Mouse (Mus musculus): ENCODE data around the gene Myo1c.

Myo1c gene

GRCm38 (mm10) chr11:75649155-75649561, 1.1 kb upstream of the Myo1c start:
- DNase-seq (ENCODE audit: low spot score in 2 of 2): no peak

DNA sequence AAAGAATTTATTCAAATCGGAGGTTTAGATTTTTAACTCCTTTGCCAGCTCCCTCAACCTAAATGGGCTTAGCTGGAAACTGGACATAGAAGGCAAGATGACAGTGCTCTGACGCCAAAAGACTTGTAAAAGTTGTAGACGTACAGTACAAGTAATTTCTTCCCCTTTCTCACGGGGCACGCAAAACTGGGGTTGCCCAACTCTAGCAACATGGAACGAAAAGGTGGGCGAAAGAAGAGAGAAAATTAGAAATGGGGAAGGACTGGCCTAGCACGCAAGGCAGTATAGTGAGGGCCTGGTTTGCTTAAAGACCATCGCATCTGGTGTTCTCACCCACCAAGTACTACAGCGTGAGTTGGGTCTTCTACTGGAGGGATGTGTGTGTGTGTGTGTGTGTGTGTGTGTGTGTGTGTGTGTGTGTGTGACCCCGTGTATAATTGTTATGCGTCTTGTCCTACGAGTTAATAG, 688 bp downstream of the Myo1c start:
- no peak for DNase-seq (ENCODE audit: low spot score in 2 of 2)

DNA sequence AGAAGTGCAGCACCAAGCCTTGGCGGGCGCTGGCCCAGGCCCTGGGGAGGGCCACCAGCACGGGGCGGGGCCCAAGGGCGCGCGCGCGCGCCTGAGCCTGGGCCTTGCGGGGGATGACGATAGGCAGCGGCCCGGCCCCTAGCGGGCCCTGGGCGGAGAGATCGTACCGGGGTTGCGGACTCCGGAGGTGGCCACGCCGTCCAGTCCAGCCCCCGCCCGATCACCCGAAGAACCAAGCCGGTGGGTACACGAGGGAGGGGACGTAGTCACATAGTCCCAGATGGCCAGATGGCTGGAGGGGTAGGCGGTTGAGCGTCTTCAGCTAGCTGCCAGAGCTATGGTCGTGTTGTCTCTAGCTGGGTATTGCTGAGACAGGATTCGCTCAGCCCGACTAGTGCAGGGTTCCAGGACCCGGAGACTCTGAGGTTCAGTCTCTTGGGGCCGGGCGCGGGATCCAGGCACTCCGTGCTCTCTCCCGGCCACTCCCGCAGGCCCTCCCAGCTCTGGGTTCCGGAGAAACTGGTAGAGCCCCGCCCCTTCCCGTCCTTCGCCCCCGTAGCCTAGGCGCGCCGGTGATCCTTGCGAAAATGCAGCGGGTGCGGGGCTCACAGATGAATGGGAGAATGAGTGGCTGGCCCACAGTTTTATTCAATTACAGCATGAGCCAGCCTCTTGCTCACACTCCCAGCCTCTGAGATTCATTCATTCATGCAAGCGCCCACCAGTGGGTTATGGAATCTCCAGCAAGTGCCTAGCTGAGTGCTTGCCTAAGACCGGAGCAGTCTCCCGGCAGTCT, 1.3 kb downstream of the Myo1c start:
- DNase-seq (ENCODE audit: low spot score in 2 of 2): peak; percentile 78 to 82

- no peak for DNase-seq (ENCODE audit: low spot score in 2 of 2)
Measured at GRCm38 (mm10) chr11:75652222-75652941, 2.1 kb downstream of the Myo1c start.

- DNase-seq (ENCODE audit: low spot score in 2 of 2): no peak
Measured at GRCm38 (mm10) chr11:75652942-75653684, 2.8 kb downstream of the Myo1c start.

DNA sequence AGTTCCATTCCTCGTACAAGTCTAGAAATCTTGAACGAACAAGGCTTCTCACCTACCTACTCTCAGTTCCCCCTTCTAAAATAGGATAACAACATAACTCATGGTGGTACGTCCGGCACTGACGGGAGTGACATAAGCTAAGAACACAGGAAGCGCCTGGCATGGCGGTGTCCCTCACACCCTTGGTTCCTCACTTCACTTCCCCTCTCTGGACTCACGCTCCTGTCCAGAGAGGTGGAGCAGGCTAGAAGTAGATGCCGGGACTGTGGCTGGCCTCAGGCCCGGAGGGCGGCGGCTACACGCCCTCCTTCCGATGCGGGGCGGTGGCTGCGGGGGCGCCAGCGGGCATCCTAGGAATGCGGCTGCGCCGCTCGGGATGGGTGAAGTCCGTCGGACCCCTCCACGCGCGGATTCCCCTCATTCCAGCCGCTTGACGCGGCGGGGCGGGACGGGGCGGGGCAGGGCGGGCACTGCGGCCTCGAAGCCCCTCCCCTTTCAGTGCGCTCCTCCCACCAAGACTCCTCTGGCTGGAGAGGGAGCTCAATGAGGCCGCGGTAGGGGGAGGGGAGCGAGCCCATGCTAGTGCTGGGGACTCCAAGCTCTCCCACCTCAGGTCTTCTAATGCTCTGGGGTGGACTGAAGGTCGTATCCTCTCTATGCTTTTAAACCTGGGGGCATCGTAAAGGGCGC, 3.6 kb downstream of the Myo1c start:
- DNase-seq (ENCODE audit: low spot score in 2 of 2): peak; percentile 82 to 87

GRCm38 (mm10) chr11:75654471-75655390, 4.4 kb downstream of the Myo1c start:
- no peak for DNase-seq (ENCODE audit: low spot score in 2 of 2)

GRCm38 (mm10) chr11:75655621-75656545, 5.6 kb downstream of the Myo1c start:
- peak; percentile 71 to 75 for DNase-seq (ENCODE audit: low spot score in 2 of 2)

GRCm38 (mm10) chr11:75656621-75657590, 6.6 kb downstream of the Myo1c start:
- no peak for DNase-seq (ENCODE audit: low spot score in 2 of 2)

- DNase-seq (ENCODE audit: low spot score in 2 of 2): no peak
Measured at GRCm38 (mm10) chr11:75657841-75658240, 7.5 kb downstream of the Myo1c start.

GRCm38 (mm10) chr11:75658311-75658710, 8.0 kb downstream of the Myo1c start:
- no peak for DNase-seq (ENCODE audit: low spot score in 2 of 2)

DNA sequence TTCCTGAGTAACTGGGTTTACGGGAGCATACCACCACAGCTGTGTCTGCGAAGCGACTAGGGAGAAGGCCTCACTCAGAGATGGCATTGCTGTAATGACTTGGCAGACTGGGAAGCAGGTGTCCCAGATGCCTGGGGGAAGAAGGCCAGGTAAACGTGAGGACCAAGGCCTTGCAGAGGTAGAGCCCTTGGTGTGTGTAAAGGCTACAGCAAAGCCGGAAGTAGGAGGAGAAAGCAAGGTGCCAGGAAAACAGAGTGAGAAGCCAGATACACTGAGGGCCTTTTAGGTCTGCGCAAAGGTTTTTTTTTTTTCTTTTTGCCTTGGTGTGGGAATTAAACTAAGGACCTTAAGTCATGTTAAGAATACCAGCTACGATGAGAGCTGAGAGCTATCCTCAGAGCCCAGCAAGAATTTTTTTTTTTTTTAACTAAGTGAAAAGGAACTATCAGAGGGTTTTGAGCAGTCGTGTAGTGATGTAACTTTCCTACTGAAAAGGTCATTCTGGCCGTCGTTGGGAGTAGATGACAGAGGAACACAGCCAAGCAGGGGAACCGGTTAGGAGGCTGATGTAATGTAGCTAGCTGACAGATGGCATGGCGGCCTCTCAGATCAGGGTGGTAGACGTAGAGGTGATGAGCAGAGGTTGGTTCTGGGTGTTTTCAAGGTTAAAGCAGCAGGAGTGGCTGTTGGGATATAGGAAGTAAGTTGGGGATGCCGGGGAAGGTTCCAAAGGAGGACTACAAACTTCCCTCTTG, 8.9 kb downstream of the Myo1c start:
- DNase-seq (ENCODE audit: low spot score in 2 of 2): no peak

DNA sequence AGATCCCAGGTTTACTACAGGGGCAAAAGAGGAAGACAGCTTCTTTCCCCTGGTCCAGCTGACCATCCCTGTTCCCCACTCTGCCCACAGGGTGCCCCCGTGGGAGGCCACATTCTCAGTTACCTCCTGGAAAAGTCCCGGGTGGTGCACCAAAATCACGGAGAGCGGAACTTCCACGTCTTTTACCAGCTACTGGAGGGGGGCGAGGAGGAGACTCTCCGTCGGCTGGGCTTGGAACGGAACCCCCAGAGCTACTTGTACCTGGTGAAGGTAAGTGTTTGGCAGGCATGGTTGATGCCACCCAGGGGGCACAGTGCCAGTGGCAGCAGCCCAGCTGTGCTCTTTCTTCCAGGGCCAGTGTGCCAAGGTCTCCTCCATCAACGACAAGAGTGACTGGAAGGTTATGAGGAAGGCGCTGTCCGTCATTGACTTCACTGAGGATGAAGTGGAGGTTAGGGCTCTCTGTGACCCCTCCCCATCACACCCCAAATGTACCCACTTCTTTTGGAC, 9.8 kb downstream of the Myo1c start:
- no peak for DNase-seq (ENCODE audit: low spot score in 2 of 2)

DNA sequence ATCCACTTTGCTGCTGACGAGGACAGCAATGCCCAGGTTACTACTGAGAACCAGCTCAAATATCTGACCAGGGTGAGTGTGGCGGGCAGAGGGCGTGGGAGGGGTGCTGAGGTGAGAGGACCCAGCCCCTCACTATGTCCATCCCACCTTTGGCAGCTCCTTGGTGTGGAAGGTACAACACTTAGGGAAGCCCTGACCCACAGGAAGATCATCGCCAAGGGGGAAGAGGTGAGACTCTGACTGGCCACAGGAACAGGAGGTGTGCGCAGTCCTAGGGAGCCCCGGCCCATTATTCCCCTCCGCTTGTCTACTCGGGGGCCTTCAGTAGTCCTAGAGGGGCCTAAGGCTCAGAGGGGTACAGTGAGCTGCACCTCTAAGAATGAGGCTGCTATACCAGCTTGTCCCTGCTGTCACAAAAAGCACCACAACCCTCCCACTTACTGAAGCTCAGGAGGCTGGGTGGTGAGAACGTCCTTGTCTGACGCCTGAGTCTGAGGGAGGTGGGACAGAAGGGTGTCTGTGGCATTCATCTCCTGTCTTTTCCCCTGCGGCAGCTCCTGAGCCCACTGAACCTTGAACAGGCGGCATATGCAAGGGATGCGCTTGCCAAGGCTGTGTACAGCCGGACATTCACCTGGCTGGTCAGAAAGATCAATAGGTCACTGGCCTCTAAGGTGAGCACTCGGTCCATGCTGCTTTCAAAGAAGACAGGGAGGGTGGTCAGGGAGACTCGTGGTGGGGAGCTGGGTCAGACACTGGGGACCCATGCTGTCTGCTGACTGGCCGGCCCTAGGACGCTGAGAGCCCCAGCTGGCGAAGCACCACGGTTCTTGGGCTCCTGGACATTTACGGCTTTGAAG, 10.9 kb downstream of the Myo1c start:
- no peak for DNase-seq (ENCODE audit: low spot score in 2 of 2)

DNA sequence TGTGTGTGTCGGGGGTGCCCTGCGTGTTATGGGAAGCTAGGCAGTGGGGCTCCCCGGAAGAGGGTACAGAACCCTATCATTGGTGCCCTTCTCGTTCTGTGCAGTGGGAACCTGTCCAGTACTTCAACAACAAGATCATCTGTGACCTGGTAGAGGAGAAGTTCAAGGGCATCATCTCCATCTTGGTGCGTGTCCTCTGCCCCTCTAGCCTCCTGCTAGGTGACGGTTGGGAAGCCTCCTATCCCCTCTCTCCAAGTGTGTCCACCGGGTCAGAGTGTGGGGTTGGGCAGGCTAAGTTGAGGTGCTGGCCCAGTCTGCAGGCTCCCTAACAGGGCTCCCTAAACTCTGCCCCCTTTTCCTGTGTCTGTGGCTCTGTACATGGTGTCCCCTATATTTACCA, 11.8 kb downstream of the Myo1c start:
- no peak for DNase-seq (ENCODE audit: low spot score in 2 of 2)

DNA sequence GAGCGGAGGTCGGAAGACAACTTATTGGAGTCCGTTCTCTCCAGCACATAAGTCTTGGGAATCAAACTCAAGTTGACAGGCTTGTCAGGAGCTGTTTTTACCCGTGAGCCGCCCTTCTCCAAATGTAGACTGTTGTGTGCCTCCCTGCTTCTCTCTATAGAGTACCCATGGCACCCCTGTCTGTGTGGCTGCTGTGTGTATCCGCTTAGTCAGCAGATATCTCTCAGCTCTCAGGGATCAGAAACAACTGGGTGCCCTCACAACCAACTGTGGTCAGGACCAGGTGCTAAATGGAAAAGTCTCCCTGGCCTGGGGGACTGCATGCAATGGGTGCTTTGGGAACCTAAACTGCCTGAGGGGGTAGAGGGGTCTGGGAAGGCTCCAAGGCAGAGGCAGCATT, 16.0 kb downstream of the Myo1c start:
- no peak for DNase-seq (ENCODE audit: low spot score in 2 of 2)

All from urinary bladder, postnatal 4 days (tissue).